Mouse (Mus musculus): ENCODE data around the gene Prss16. TPM values are rescaled to one million over a fixed set of nuclear protein-coding genes. Genes with fewer than 3 reads are reported as not detected.
A peak's percentile ranks its signal among the peaks of the same experiment; 100 is the strongest.

The Prss16 gene
- polyA plus RNA-seq, 1 experiment from 2014 or later, result not detected

DNA sequence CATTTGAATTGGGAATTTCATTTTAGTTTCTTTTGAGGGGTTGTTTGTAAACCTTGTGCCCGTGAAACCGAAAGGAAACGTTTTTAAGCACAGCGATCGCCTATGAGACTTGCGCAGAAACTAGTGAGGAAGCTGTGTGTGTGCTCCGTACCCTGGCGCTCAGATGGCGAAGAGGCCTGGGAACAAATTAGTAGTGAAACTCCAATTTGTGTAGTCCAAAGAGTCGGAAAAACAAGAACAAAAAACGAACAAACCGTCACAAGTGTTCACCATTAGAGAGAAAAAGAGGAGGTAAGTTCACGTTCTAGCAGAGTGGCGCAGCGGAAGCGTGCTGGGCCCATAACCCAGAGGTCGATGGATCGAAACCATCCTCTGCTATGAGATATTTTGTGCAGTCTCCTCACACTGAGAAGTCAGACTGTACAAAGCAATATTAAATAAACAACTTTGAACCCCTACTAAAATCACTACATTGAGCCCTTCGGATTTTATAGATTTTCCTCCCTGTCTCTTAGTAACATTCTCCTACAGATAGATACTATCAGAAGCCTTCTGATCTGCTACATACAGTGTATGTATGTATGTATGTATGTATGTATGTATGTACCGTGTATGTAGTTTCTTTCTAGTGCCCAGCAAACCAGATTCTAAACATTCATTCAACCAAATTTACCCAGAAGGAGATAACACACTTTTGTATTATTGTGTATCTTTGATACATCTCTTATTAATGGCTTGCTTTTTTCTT, 34.6 kb downstream of the Prss16 start:
- peak; percentile 93 for ATAC-seq (ENCODE audit: low FRiP score, low read depth)
- 5% methylated on average over 20 of the region's 20 CpGs for WGBS

GRCm38 (mm10) chr13:21974221-21974725, 35.3 kb downstream of the Prss16 start:
- Histone ChIP-seq H3K27ac (peak overlapping the region; percentile 65), H3K4me2 (replicated peaks) (peak overlapping the region; percentile 48), H3K9me3 (no peaks in the 10 kb centered on the region), H3K27me3 (replicated peaks) (peaks cover 9% of the 10 kb centered on the region), H3K9ac (peak overlapping the region; percentile 76), H3K36me3 (no peaks in the 10 kb centered on the region), H3K4me1 (no peaks in the 10 kb centered on the region), H3K4me3 (peak overlapping the region; percentile 52)
- ATAC-seq (ENCODE audit: low FRiP score, low read depth), result peak; percentile 91
- WGBS, result under 1% methylated on average over 23 of the region's 23 CpGs

More for the DNA sequence above, 34.6 kb downstream of the Prss16 start:
- no peaks in the 10 kb centered on the region for H3K4me1 ChIP-seq
- peaks cover 10% of the 10 kb centered on the region for H3K27me3 ChIP-seq (replicated peaks)
- no peaks in the 10 kb centered on the region for H3K9me3 ChIP-seq
- H3K4me2 ChIP-seq (replicated peaks), result peak overlapping the region; percentile 48
- H3K4me3 ChIP-seq, result peak overlapping the region; percentile 52
- peak overlapping the region; percentile 65 for H3K27ac ChIP-seq
- no peaks in the 10 kb centered on the region for H3K36me3 ChIP-seq
- peak overlapping the region; percentile 76 for H3K9ac ChIP-seq

DNA sequence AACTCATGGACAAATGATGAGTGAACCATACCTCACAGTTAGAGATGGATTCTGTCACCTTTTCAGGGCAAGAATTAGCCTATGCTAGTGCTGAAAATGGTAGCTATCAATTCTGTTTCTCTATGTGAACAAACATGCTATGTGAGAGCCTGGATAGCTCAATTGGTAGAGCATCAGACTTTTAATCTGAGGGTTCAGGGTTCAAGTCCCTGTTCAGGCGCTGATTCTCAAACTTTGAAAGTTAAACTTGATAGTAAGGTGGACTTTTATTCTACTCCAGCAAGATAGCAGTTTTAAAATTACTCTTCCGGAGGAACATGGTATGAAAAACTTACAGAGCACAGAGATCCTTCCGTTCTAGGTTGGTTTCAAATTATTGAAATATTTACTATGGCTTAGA, 37.9 kb downstream of the Prss16 start:
- ATAC-seq (ENCODE audit: low FRiP score, low read depth), result no peak
- Histone ChIP-seq H3K27me3 (replicated peaks) (no peaks in the 10 kb centered on the region), H3K36me3 (no peaks in the 10 kb centered on the region), H3K4me2 (replicated peaks) (no peak overlapping the region), H3K4me1 (no peaks in the 10 kb centered on the region), H3K4me3 (no peak overlapping the region), H3K9me3 (no peaks in the 10 kb centered on the region), H3K27ac (no peak overlapping the region), H3K9ac (no peak overlapping the region)
- 44% methylated on average over 3 of the region's 3 CpGs for WGBS

GRCm38 (mm10) chr13:21969816-21970215, 39.7 kb downstream of the Prss16 start:
- WGBS, result 73% methylated on average over 2 of the region's 2 CpGs
- Histone ChIP-seq H3K9me3 (no peaks in the 10 kb centered on the region), H3K9ac (no peak overlapping the region), H3K4me1 (no peaks in the 10 kb centered on the region), H3K27ac (no peak overlapping the region), H3K4me2 (replicated peaks) (no peak overlapping the region), H3K4me3 (no peak overlapping the region), H3K36me3 (no peaks in the 10 kb centered on the region), H3K27me3 (replicated peaks) (no peaks in the 10 kb centered on the region)
- no peak for ATAC-seq (ENCODE audit: low FRiP score, low read depth)

DNA sequence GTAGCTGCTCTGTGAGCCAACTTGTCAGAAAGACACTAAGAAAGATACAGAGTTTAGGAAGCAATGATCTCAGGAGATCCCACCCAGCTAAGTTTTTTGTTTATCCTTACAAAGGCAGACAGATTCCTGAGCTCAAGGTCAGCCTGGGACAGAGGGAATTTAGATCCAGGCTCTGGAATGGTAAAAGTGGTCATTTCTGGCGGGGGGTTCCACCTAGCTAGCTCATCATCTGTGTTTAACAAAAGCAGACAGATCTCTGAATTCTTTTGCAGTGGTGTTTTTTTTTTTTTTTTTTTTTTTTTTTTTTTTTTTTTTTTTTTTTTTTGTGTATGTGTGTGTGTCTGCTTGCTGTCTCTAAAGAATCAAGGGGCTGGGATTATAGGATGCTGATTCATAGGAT, 40.3 kb downstream of the Prss16 start:
- Histone ChIP-seq H3K27ac (no peak overlapping the region), H3K4me1 (no peaks in the 10 kb centered on the region), H3K9me3 (no peaks in the 10 kb centered on the region), H3K4me2 (replicated peaks) (no peak overlapping the region), H3K27me3 (replicated peaks) (no peaks in the 10 kb centered on the region), H3K9ac (no peak overlapping the region), H3K36me3 (no peaks in the 10 kb centered on the region), H3K4me3 (no peak overlapping the region)
- no peak for ATAC-seq (ENCODE audit: low FRiP score, low read depth)
- 56% methylated on average over 1 of the region's 1 CpGs for WGBS

Small RNA genes within 50 kb of the gene (microRNA-seq; reads per million reads assigned to microRNA genes)
- gene Gm44390 (not detected), gene Gm44486 (not detected)

Other genes with a start within 250 kb of the Prss16 start
- gene Hist1h1b, start 229.1 kb downstream of the Prss16 start, polyA plus RNA-seq (2016; fragmentation: Nextera tagmentation; extraction: Ambion mirVana), result 13.1 and 26.4 TPM in 2 replicates
- gene Hist1h3i, start 226.4 kb downstream of the Prss16 start, polyA plus RNA-seq (2016; fragmentation: Nextera tagmentation; extraction: Ambion mirVana), result 97.6 and 126 TPM in 2 replicates
- gene Hist1h2an, start 222.5 kb downstream of the Prss16 start, polyA plus RNA-seq (2016; fragmentation: Nextera tagmentation; extraction: Ambion mirVana), result 7.9 and 9.0 TPM in 2 replicates
- gene Hist1h2bp, start 222.3 kb downstream of the Prss16 start, polyA plus RNA-seq (2016; fragmentation: Nextera tagmentation; extraction: Ambion mirVana), result 0.68 and 1.7 TPM in 2 replicates
- gene Hist1h2bq, start 199.5 kb downstream of the Prss16 start, polyA plus RNA-seq (2016; fragmentation: Nextera tagmentation; extraction: Ambion mirVana), result 17.1 and 26.1 TPM in 2 replicates
- not detected in 2 replicates for gene Hist1h2ao, start 199.3 kb downstream of the Prss16 start, polyA plus RNA-seq (2016; fragmentation: Nextera tagmentation; extraction: Ambion mirVana)
- gene Hist1h4m, start 198.0 kb downstream of the Prss16 start, polyA plus RNA-seq (2016; fragmentation: Nextera tagmentation; extraction: Ambion mirVana), result not detected in 2 replicates
- gene Hist1h4n, start 177.5 kb downstream of the Prss16 start, polyA plus RNA-seq (2016; fragmentation: Nextera tagmentation; extraction: Ambion mirVana), result 11.4 and 12.4 TPM in 2 replicates
- 3,361 and 3,805 TPM in 2 replicates for gene Hist1h2ap, start 176.2 kb downstream of the Prss16 start, polyA plus RNA-seq (2016; fragmentation: Nextera tagmentation; extraction: Ambion mirVana)
- gene Hist1h2br, start 176.0 kb downstream of the Prss16 start, polyA plus RNA-seq (2016; fragmentation: Nextera tagmentation; extraction: Ambion mirVana), result 18.7 and 25.8 TPM in 2 replicates
- 19.1 and 19.4 TPM in 2 replicates for gene Zfp184, start 64.6 kb downstream of the Prss16 start, polyA plus RNA-seq (2016; fragmentation: Nextera tagmentation; extraction: Ambion mirVana)
- not detected in 2 replicates for gene Pom121l2, start 28.5 kb downstream of the Prss16 start, polyA plus RNA-seq (2016; fragmentation: Nextera tagmentation; extraction: Ambion mirVana)
- 3.3 and 13.9 TPM in 2 replicates for gene Hist1h2ah, start 25.8 kb upstream of the Prss16 start, polyA plus RNA-seq (2016; fragmentation: Nextera tagmentation; extraction: Ambion mirVana)
- gene Hist1h2bk, start 26.1 kb upstream of the Prss16 start, polyA plus RNA-seq (2016; fragmentation: Nextera tagmentation; extraction: Ambion mirVana), result 5.2 and 9.5 TPM in 2 replicates
- 20.1 and 23.9 TPM in 2 replicates for gene Hist1h4i, start 31.6 kb upstream of the Prss16 start, polyA plus RNA-seq (2016; fragmentation: Nextera tagmentation; extraction: Ambion mirVana)
- 43.6 and 46.1 TPM in 2 replicates for gene Hist1h2ag, start 33.2 kb upstream of the Prss16 start, polyA plus RNA-seq (2016; fragmentation: Nextera tagmentation; extraction: Ambion mirVana)
- gene Hist1h2bj, start 33.5 kb upstream of the Prss16 start, polyA plus RNA-seq (2016; fragmentation: Nextera tagmentation; extraction: Ambion mirVana), result 10.5 and 12.6 TPM in 2 replicates
- gene Vmn1r188, start 74.7 kb upstream of the Prss16 start, polyA plus RNA-seq (2016; fragmentation: Nextera tagmentation; extraction: Ambion mirVana), result not detected in 2 replicates
- gene Vmn1r189, start 96.1 kb upstream of the Prss16 start, polyA plus RNA-seq (2016; fragmentation: Nextera tagmentation; extraction: Ambion mirVana), result not detected in 2 replicates
- gene Vmn1r191, start 174.2 kb upstream of the Prss16 start, polyA plus RNA-seq (2016; fragmentation: Nextera tagmentation; extraction: Ambion mirVana), result not detected in 2 replicates
- gene Vmn1r192, start 181.4 kb upstream of the Prss16 start, polyA plus RNA-seq (2016; fragmentation: Nextera tagmentation; extraction: Ambion mirVana), result not detected in 2 replicates
- not detected in 2 replicates for gene Vmn1r193, start 213.4 kb upstream of the Prss16 start, polyA plus RNA-seq (2016; fragmentation: Nextera tagmentation; extraction: Ambion mirVana)
- not detected in 2 replicates for gene Vmn1r194, start 234.5 kb upstream of the Prss16 start, polyA plus RNA-seq (2016; fragmentation: Nextera tagmentation; extraction: Ambion mirVana)